Mouse (Mus musculus) C2C12 (cell line): ENCODE data around the gene Eif4a1.

Source experiments
- CEBPB ChIP-seq: IDR thresholded peaks from one replicate; pipeline ENCODE4 v1.6.1; 2011; ENCODE audit warnings: low read depth, mild to moderate bottlenecking, control low read depth, moderate library complexity
- CTCF ChIP-seq: IDR thresholded peaks from one replicate; pipeline ENCODE4 v1.5.1; 2011; ENCODE audit not compliant: control insufficient read depth, insufficient read depth, insufficient read length
- MAX ChIP-seq: IDR thresholded peaks from one replicate; pipeline ENCODE4 v1.6.1; 2011; ENCODE audit warnings: mild to moderate bottlenecking, control low read depth
- MYOD1 ChIP-seq: IDR thresholded peaks from one replicate; pipeline ENCODE4 v1.6.1; 2011; ENCODE audit warnings: low read depth; ENCODE audit not compliant: control insufficient read depth, insufficient read length
- MYOG ChIP-seq: IDR thresholded peaks from one replicate; pipeline ENCODE4 v1.6.1; 2011; ENCODE audit not compliant: control insufficient read depth, insufficient read length; ENCODE audit errors: extremely low read depth
- USF1 ChIP-seq: IDR thresholded peaks from one replicate; pipeline ENCODE4 v1.6.1; 2011; ENCODE audit warnings: low read depth, mild to moderate bottlenecking, control low read depth, moderate library complexity

DNA sequence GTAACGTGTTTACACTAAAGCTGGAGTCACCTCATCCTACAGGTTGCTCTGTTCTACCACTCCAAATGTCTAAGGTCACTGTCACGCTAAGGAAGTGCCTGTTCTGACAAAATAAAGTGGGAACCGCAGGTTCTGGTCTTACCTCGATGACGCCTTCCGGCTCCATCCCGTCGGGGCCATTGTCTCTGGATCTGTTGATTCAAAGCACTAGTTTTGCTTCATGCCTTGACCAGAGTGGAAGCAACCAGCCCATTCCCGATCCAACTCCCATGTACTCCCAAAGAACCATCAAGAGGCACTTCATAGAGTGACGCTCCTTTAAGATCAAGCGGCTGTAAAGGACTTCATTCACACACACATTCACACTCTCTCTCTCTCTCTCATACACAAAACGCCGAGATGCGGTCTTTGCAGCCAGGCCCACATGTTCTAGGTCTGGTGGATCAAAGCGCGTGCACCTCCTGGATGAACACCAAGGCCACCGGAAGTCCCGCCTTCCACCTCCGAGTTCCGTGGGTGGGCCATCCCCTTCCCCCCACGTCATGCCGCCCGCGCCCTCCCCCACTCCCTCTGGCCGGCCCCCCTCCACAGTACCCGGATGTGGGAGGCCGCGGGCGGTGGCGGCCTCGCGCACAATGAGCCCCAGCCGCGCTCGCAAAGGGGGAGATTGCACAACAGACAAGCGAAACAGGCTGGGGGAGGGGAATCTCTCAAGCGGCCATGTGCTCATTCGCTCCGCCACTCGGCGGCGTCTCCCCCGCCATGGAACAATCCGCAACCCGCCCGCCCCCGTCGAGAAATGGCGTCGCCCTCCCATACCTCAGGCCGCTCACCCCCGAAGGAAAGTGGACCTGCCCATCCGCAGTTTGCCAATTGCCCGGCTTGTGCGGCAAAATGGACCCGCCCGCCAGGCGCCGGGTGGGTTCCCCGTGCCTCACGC lies 1.2 kb downstream of the Eif4a1 start:
- no peak for TF ChIP-seq USF1
- TF ChIP-seq CTCF: no peak
- TF ChIP-seq MAX: peak; percentile 76
- no peak for TF ChIP-seq MYOD1
- no peak for TF ChIP-seq MYOG
- peak; percentile 96 for TF ChIP-seq CEBPB
